21 mouse cellular contexts compared by ENCODE assay signal in genomic region chr6:61540732-61541131, GRCm38 (mm10).
DNase-seq lines count a peak whose midpoint lies in the region; ATAC-seq lines count a peak whose summit lies in the region.
"Had no signal": no experiment of that assay in that cellular context is flagged by ENCODE, and none has a peak within 500 bp of the region (broad histone marks: within the 10 kb centered on the region; RNA-seq: fewer than 3 reads in every experiment).

No protein-coding gene starts in this region.

- no peaks in the 10 kb centered on the region for H3K4me1 ChIP-seq in embryonic facial prominence, embryonic 14.5 days (ENCODE audit: control insufficient read depth, insufficient read depth, low read length)
- no peaks in the 10 kb centered on the region for H3K4me1 ChIP-seq in embryonic facial prominence, embryonic 10.5 days
- peaks cover 10% of the 10 kb centered on the region for H3K4me1 ChIP-seq in neural tube, embryonic 13.5 days (replicated peaks)
- peaks cover 3% of the 10 kb centered on the region; the same call in 1 of the 2 replicates for H3K4me1 ChIP-seq in neural tube, embryonic 15.5 days
- H3K4me1 ChIP-seq: limb, embryonic 10.5 days; neural tube, embryonic 12.5 days had no signal

- ATAC-seq in embryonic facial prominence, embryonic 14.5 days (ENCODE audit: low read depth) = no peak
- ATAC-seq in neural tube, embryonic 13.5 days (ENCODE audit: low read depth) = peak; percentile 63; the same call in 1 of the 2 replicates
- no peak for ATAC-seq in neural tube, embryonic 15.5 days (ENCODE audit: low FRiP score)
- ATAC-seq: liver, postnatal 0 days had no signal

- no peak overlapping the region for H3K4me2 ChIP-seq in embryonic facial prominence, embryonic 14.5 days (ENCODE audit: low read depth, low read length)
- no peak overlapping the region for H3K4me2 ChIP-seq in neural tube, embryonic 13.5 days
- H3K4me2 ChIP-seq in neural tube, embryonic 15.5 days = no peak overlapping the region
- H3K4me2 ChIP-seq: neural tube, embryonic 12.5 days had no signal

- no peak overlapping the region for H3K27ac ChIP-seq in embryonic facial prominence, embryonic 14.5 days (replicated peaks; ENCODE audit: low read depth, low read length)
- H3K27ac ChIP-seq in embryonic facial prominence, embryonic 10.5 days (replicated peaks) = no peak overlapping the region
- H3K27ac ChIP-seq in neural tube, embryonic 13.5 days (replicated peaks) = no peak overlapping the region
- no peak overlapping the region for H3K27ac ChIP-seq in neural tube, embryonic 15.5 days (replicated peaks)
- H3K27ac ChIP-seq: kidney, postnatal 0 days; limb, embryonic 10.5 days; neural tube, embryonic 12.5 days had no signal

- DNase-seq in embryonic facial prominence, embryonic 14.5 days (ENCODE audit: low spot score) = peak; percentile 17
- no peak for DNase-seq in embryonic facial prominence, embryonic 10.5 days (ENCODE audit: low spot score)
- DNase-seq in layer of hippocampus, adult 9-10 months (ENCODE audit: low spot score) = peak; percentile 17
- no peak for DNase-seq in layer of hippocampus, adult 8-10 months (ENCODE audit: low spot score in 2 of 2)
- DNase-seq in thymus, postnatal 36 days = no peak
- DNase-seq: adrenal gland, postnatal 36 days; gastrocnemius, postnatal 10 days; heart, adult 11 months; heart, postnatal 36 days; kidney, adult 11 months; liver, postnatal 0 days; lung, postnatal 4 days; right cerebral cortex, postnatal 14 days; spleen, adult 18-20 months; thymus, postnatal 4 days had no signal

- no peaks in the 10 kb centered on the region for H3K27me3 ChIP-seq in embryonic facial prominence, embryonic 14.5 days (replicated peaks; ENCODE audit: control insufficient read depth, insufficient read depth, low read length)
- no peaks in the 10 kb centered on the region for H3K27me3 ChIP-seq in embryonic facial prominence, embryonic 10.5 days (replicated peaks; ENCODE audit: low read depth, poor library complexity, severe bottlenecking)
- no peaks in the 10 kb centered on the region for H3K27me3 ChIP-seq in neural tube, embryonic 13.5 days
- no peaks in the 10 kb centered on the region for H3K27me3 ChIP-seq in neural tube, embryonic 15.5 days (replicated peaks)
- H3K27me3 ChIP-seq: CH12.LX; neural tube, embryonic 12.5 days had no signal

- H3K36me3 ChIP-seq in embryonic facial prominence, embryonic 14.5 days (ENCODE audit: control insufficient read depth, insufficient read depth, low read length) = no peaks in the 10 kb centered on the region
- H3K36me3 ChIP-seq in embryonic facial prominence, embryonic 10.5 days (replicated peaks) = no peaks in the 10 kb centered on the region
- H3K36me3 ChIP-seq in neural tube, embryonic 13.5 days = no peaks in the 10 kb centered on the region
- no peaks in the 10 kb centered on the region for H3K36me3 ChIP-seq in neural tube, embryonic 15.5 days
- H3K36me3 ChIP-seq: limb, embryonic 10.5 days; neural tube, embryonic 12.5 days had no signal

- H3K4me3 ChIP-seq in embryonic facial prominence, embryonic 14.5 days (ENCODE audit: low read depth, low read length) = no peak overlapping the region
- H3K4me3 ChIP-seq in embryonic facial prominence, embryonic 10.5 days = no peak overlapping the region
- H3K4me3 ChIP-seq in neural tube, embryonic 13.5 days = no peak overlapping the region
- no peak overlapping the region for H3K4me3 ChIP-seq in neural tube, embryonic 15.5 days (replicated peaks)
- H3K4me3 ChIP-seq: limb, embryonic 10.5 days; neural tube, embryonic 12.5 days had no signal

- H3K9ac ChIP-seq in embryonic facial prominence, embryonic 14.5 days (ENCODE audit: low read depth, low read length) = no peak overlapping the region
- H3K9ac ChIP-seq in neural tube, embryonic 13.5 days = no peak overlapping the region
- no peak overlapping the region for H3K9ac ChIP-seq in neural tube, embryonic 15.5 days (replicated peaks)
- H3K9ac ChIP-seq: liver, postnatal 0 days; neural tube, embryonic 12.5 days had no signal

- H3K9me3 ChIP-seq in embryonic facial prominence, embryonic 14.5 days (ENCODE audit: control insufficient read depth, low read length) = no peaks in the 10 kb centered on the region
- no peaks in the 10 kb centered on the region for H3K9me3 ChIP-seq in embryonic facial prominence, embryonic 10.5 days
- H3K9me3 ChIP-seq in neural tube, embryonic 13.5 days = no peaks in the 10 kb centered on the region
- H3K9me3 ChIP-seq in neural tube, embryonic 15.5 days (replicated peaks) = no peaks in the 10 kb centered on the region
- H3K9me3 ChIP-seq: limb, embryonic 10.5 days; neural tube, embryonic 12.5 days had no signal

Comparison
In these comparisons a context has a peak if more than half of its experiments do, and no peak if none do; other contexts are left out.
1. DNase-seq: peak in embryonic facial prominence, embryonic 14.5 days (single experiment) and layer of hippocampus, adult 9-10 months (single experiment); none in embryonic facial prominence, embryonic 10.5 days (single experiment), layer of hippocampus, adult 8-10 months (0 of 2) and thymus, postnatal 36 days (0 of 2).